Mouse (Mus musculus): ENCODE data around the gene Erc2. TPM values are rescaled to one million over a fixed set of nuclear protein-coding genes. Genes with fewer than 3 reads are reported as not detected.

Erc2 gene
- total and polyA plus RNA-seq, 2 experiments from 2014 or later, result 94.0 to 119 TPM

GRCm38 (mm10) chr14:28051646-28052045 lies 429.4 kb downstream of the Erc2 start:
- 85% methylated on average over 5 of the region's 5 CpGs for WGBS
- H3K9me3 ChIP-seq (ENCODE audit: low read length), result no peaks in the 10 kb centered on the region
- ATAC-seq (ENCODE audit: low FRiP score) (no peak), DNase-seq (ENCODE audit: low spot score) (no peak)
- no peaks in the 10 kb centered on the region for H3K4me1 ChIP-seq (ENCODE audit: insufficient read depth, low read length)
- H3K4me3 ChIP-seq (ENCODE audit: low read depth, low read length), result no peak overlapping the region
- H3K4me2 ChIP-seq (ENCODE audit: low read depth, low read length, poor library complexity, severe bottlenecking), result no peak overlapping the region
- H3K27ac ChIP-seq (ENCODE audit: low read depth, low read length), result no peak overlapping the region
- TF ChIP-seq CTCF (IDR thresholded peaks at IDR 0.05), result no peak
- H3K9ac ChIP-seq (replicated peaks; ENCODE audit: low read length, poor library complexity, severe bottlenecking), result no peak overlapping the region
- no peaks in the 10 kb centered on the region for H3K27me3 ChIP-seq (ENCODE audit: insufficient read depth, low read length)
- no peaks in the 10 kb centered on the region for H3K36me3 ChIP-seq (ENCODE audit: insufficient read depth, low read length)

- Histone ChIP-seq H3K36me3 (ENCODE audit: insufficient read depth, low read length) (no peaks in the 10 kb centered on the region), H3K4me1 (ENCODE audit: insufficient read depth, low read length) (0 out of 2 replicates have a peak, but pooled peaks cover 11% of the 10 kb centered on the region), H3K4me3 (ENCODE audit: low read depth, low read length) (no peak overlapping the region), H3K9me3 (ENCODE audit: low read length) (no peaks in the 10 kb centered on the region), H3K27ac (ENCODE audit: low read depth, low read length) (no peak overlapping the region), H3K27me3 (ENCODE audit: insufficient read depth, low read length) (no peaks in the 10 kb centered on the region), H3K9ac (replicated peaks; ENCODE audit: low read length, poor library complexity, severe bottlenecking) (no peak overlapping the region), H3K4me2 (ENCODE audit: low read depth, low read length, poor library complexity, severe bottlenecking) (no peak overlapping the region)
- TF ChIP-seq CTCF (IDR thresholded peaks at IDR 0.05), result no peak
- ATAC-seq (ENCODE audit: low FRiP score) (no peak), DNase-seq (ENCODE audit: low spot score) (no peak)
- WGBS, result 40% methylated on average over 11 of the region's 11 CpGs
These were observed 435.1 kb downstream of the Erc2 start for GRCm38 (mm10) chr14:28057159-28057884.

DNA sequence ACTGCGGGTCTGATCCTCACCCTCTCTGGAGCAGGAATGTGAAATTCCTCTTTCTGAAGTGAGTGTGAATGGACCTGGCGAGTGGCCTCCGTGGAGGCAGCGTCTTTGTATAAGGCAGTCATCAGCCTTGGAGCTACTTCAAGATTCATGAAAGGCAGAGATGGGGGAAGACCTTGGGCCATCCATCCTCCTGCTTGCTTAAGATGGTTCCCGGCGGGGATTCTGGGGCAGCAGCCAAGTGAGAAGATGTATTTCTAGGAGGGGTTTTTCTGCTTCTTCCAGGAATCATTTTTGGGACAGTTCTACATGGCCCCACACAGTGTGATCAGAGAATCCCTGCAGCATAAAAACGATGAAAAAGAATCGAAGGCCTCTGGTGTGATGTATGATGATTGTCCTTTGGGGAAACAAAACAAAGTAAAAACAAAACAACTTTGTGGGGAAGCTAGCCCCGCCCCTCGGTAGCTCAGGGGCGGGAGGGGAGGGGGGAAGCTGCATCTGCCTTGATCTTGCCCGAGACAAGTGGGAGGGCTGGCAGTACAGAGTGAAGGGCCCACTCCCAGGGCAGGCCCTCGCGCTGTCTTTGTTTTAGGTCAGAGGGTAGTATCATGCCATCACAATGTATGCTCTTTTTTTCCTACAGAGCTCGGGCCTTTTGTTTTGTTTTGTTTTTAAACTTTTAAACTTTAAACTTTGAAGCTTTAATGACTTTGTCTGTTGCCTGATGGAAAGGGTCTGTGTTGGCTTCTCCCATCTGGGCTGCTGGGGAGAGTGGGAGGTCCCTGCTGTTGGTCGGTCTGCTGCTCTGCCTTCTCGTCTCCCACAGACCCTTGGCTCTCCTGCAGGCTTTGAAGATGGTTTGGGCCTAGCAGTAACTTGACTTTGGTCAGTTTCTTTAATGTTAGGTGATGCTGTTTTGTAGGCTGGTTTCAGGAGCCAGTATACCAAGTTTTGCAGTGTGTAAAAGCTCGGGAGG lies 435.9 kb downstream of the Erc2 start:
- ATAC-seq (ENCODE audit: low FRiP score) (no peak), DNase-seq (ENCODE audit: low spot score) (peak; percentile 77)
- WGBS, result 16% methylated on average over 18 of the region's 18 CpGs
- Histone ChIP-seq H3K9ac (replicated peaks; ENCODE audit: low read length, poor library complexity, severe bottlenecking) (no peak overlapping the region), H3K4me2 (ENCODE audit: low read depth, low read length, poor library complexity, severe bottlenecking) (no peak overlapping the region), H3K36me3 (ENCODE audit: insufficient read depth, low read length) (no peaks in the 10 kb centered on the region), H3K27me3 (ENCODE audit: insufficient read depth, low read length) (no peaks in the 10 kb centered on the region), H3K4me3 (ENCODE audit: low read depth, low read length) (no peak overlapping the region), H3K4me1 (ENCODE audit: insufficient read depth, low read length) (0 out of 2 replicates have a peak, but pooled peaks cover 11% of the 10 kb centered on the region), H3K9me3 (ENCODE audit: low read length) (no peaks in the 10 kb centered on the region), H3K27ac (ENCODE audit: low read depth, low read length) (no peak overlapping the region)
- no peak for TF ChIP-seq CTCF (IDR thresholded peaks at IDR 0.05)

DNA sequence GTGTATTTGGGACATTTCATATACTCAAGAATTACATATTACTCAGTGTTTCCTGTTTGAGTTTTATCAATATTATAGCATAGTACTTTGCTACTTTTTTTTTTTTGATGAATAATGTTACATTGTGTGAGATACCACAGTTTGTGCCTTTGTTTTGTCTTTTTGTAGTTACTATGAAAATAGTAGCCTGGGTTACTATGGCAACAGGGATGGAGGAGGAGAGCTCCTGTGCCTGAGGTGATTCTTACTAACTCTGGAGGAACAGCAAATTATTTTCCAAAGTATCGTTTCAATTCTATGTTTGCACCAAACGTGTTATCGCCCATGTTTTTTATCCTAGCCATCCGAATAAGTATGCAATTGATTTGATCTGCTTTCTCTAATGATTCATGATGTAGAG lies 438.7 kb downstream of the Erc2 start:
- no peaks in the 10 kb centered on the region; the same call in 1 of the 2 replicates for H3K36me3 ChIP-seq (ENCODE audit: insufficient read depth, low read length)
- DNase-seq (ENCODE audit: low spot score) (peak; percentile 31), ATAC-seq (ENCODE audit: low FRiP score) (no peak)
- H3K9me3 ChIP-seq (ENCODE audit: low read length), result no peaks in the 10 kb centered on the region
- H3K4me3 ChIP-seq (ENCODE audit: low read depth, low read length), result no peak overlapping the region
- no peak for TF ChIP-seq CTCF (IDR thresholded peaks at IDR 0.05)
- H3K27me3 ChIP-seq (ENCODE audit: insufficient read depth, low read length), result no peaks in the 10 kb centered on the region
- H3K4me1 ChIP-seq (ENCODE audit: insufficient read depth, low read length), result 0 out of 2 replicates have a peak, but pooled peaks cover 11% of the 10 kb centered on the region
- H3K4me2 ChIP-seq (ENCODE audit: low read depth, low read length, poor library complexity, severe bottlenecking), result no peak overlapping the region
- no peak overlapping the region for H3K27ac ChIP-seq (ENCODE audit: low read depth, low read length)
- WGBS, result 49% methylated on average over 4 of the region's 4 CpGs
- H3K9ac ChIP-seq (replicated peaks; ENCODE audit: low read length, poor library complexity, severe bottlenecking), result no peak overlapping the region

DNA sequence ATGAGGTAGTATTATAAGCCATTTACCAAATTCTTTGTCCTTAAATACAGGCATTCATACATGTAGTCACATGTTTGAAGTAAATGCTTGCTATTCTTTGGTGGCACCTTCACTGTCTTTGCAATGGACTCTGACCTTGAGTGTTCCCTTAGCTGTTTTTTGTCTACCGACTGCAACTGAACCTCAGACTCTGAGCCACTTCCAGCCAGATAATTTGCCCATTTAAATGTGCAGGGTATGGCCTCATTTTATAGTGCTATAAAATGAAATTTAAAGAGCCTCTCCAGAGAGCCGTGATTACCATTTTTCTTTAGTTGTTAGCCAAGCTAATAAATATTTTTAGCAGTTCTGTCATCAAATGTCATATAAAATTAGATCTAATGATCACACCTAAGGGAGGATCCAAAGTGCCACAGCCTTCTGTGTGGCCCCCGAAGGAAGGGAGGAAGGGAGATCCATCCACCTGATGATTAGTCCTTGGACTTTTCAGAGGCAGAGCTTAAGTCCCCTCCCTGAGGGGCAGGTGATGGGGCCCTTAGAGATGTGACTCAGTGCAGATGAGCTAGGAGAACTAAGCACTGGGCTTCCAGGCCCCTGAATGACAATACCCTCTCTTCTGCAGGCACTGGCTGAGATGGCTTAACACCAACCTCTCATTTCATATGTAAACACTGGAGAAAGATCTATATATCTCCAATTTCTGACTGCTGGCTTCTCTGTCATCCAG lies 439.6 kb downstream of the Erc2 start:
- Histone ChIP-seq H3K36me3 (ENCODE audit: insufficient read depth, low read length) (no peaks in the 10 kb centered on the region; the same call in 1 of the 2 replicates), H3K4me2 (ENCODE audit: low read depth, low read length, poor library complexity, severe bottlenecking) (no peak overlapping the region), H3K4me1 (ENCODE audit: insufficient read depth, low read length) (0 out of 2 replicates have a peak, but pooled peaks cover 11% of the 10 kb centered on the region), H3K9ac (replicated peaks; ENCODE audit: low read length, poor library complexity, severe bottlenecking) (no peak overlapping the region), H3K27ac (ENCODE audit: low read depth, low read length) (no peak overlapping the region), H3K9me3 (ENCODE audit: low read length) (no peaks in the 10 kb centered on the region), H3K27me3 (ENCODE audit: insufficient read depth, low read length) (no peaks in the 10 kb centered on the region), H3K4me3 (ENCODE audit: low read depth, low read length) (no peak overlapping the region)
- no peak for DNase-seq (ENCODE audit: low spot score)
- no peak for TF ChIP-seq CTCF (IDR thresholded peaks at IDR 0.05)
- 75% methylated on average over 3 of the region's 3 CpGs for WGBS
- ATAC-seq (ENCODE audit: low FRiP score), result no peak

Measured in midbrain, postnatal 0 days (tissue).